Mouse (Mus musculus) midbrain, embryonic 11.5 days (tissue): ENCODE measurements around the gene Fdps. TPM values are rescaled to one million over a fixed set of nuclear protein-coding genes. Genes with fewer than 3 reads are reported as not detected.

Source experiments
- ATAC-seq: fragments of 200-750 bp; cut with Nextera tagmentation; 2 replicates; pipeline ENCODE4 v1.8.0; 2017; ENCODE audit warnings: moderate TSS enrichment, moderate library complexity; ENCODE audit not compliant: low FRiP score
- DNase-seq: peaks from one replicate; pipeline ENCODE4 v3.0.0; 2015; ENCODE audit warnings: low spot score; ENCODE audit errors: missing footprints
- H3K27ac ChIP-seq: fragments of 300-500 bp; sonication (generic); 2 replicates; pipeline ENCODE4 v1.5.1; 2014; ENCODE audit warnings: low read depth, low read length
- H3K27me3 ChIP-seq: fragments of 300-500 bp; sonication (generic); 2 replicates; pipeline ENCODE4 v1.6.1; 2014; ENCODE audit warnings: mild to moderate bottlenecking, low read length, moderate library complexity, mixed read lengths; ENCODE audit not compliant: control insufficient read depth, insufficient read depth
- H3K36me3 ChIP-seq: fragments of 300-500 bp; sonication (generic); 2 replicates; pipeline ENCODE4 v1.6.1; 2014; ENCODE audit warnings: mild to moderate bottlenecking, low read length, moderate library complexity, mixed read lengths; ENCODE audit not compliant: control insufficient read depth, insufficient read depth
- H3K4me1 ChIP-seq: fragments of 300-500 bp; sonication (generic); 2 replicates; pipeline ENCODE4 v1.6.1; 2014; ENCODE audit warnings: low read length; ENCODE audit not compliant: control insufficient read depth, insufficient read depth
- H3K4me2 ChIP-seq: fragments of 300-500 bp; sonication (generic); 2 replicates; pipeline ENCODE4 v1.6.1; 2014; ENCODE audit warnings: mild to moderate bottlenecking, moderate library complexity
- H3K4me3 ChIP-seq: fragments of 300-500 bp; sonication (generic); 2 replicates; pipeline ENCODE4 v1.5.1; 2014; ENCODE audit warnings: low read depth, low read length
- H3K9ac ChIP-seq: fragments of 300-500 bp; sonication (generic); 2 replicates; pipeline ENCODE4 v1.6.1; 2014; ENCODE audit warnings: low read length
- H3K9me3 ChIP-seq: fragments of 300-500 bp; sonication (generic); 2 replicates; pipeline ENCODE4 v1.6.1; 2016; ENCODE audit warnings: low read length; ENCODE audit not compliant: control insufficient read depth
- WGBS: fragments of 180-500 bp; shearing (Covaris S2); extraction: QIAGEN DNeasy Blood & Tissue Kit; methylation state at CpG from one replicate; pipeline ENCODE4 v1.1.7; 2014; 5-methylcytosine and 5-hydroxymethylcytosine counted together
- polyA plus RNA-seq: library from polyadenylated mRNA; unstranded; fragments of >200 nt; fragmentation: Nextera tagmentation; extraction: Ambion mirVana; gene quantifications from 2 replicates; pipeline ENCODE4 v1.2.1, GENCODE M21; 2014

Gene Fdps
- 342 TPM in 2 replicates for polyA plus RNA-seq

GRCm38 (mm10) chr3:89101812-89102494, at the start of gene Fdps:
TSS of gene Fdps (minus strand) at chr3:89101959.
- Histone ChIP-seq H3K4me3 (peak within 1 kb of the TSS; percentile 87), H3K9ac (peak within 1 kb of the TSS; percentile 81), H3K27me3 (no peaks in the 10 kb centered on the region), H3K36me3 (peaks cover 5% of the 10 kb centered on the region; the same call in 1 of the 2 replicates), H3K27ac (peak within 1 kb of the TSS; percentile 60), H3K9me3 (no peaks in the 10 kb centered on the region), H3K4me2 (peak within 1 kb of the TSS; percentile 89), H3K4me1 (peaks cover 18% of the 10 kb centered on the region)
- WGBS, result under 1% methylated on average over 26 of the region's 26 CpGs
- peak; percentile 99 for ATAC-seq
- peak; percentile 98 for DNase-seq

- 70% methylated on average over 14 of the region's 14 CpGs for WGBS
- Histone ChIP-seq H3K9ac (no peak overlapping the region), H3K27me3 (peaks cover 5% of the 10 kb centered on the region; the same call in 1 of the 2 replicates), H3K36me3 (no peaks in the 10 kb centered on the region), H3K4me3 (no peak overlapping the region), H3K9me3 (no peaks in the 10 kb centered on the region), H3K4me2 (no peak overlapping the region), H3K27ac (no peak overlapping the region), H3K4me1 (peaks cover 7% of the 10 kb centered on the region)
- DNase-seq (no peak), ATAC-seq (no peak)
These were observed 46.8 kb upstream of the Fdps start for GRCm38 (mm10) chr3:89148567-89148966.

- ATAC-seq, result no peak
- Histone ChIP-seq H3K4me2 (peak overlapping the region; percentile 27), H3K27ac (no peak overlapping the region), H3K27me3 (peaks cover 5% of the 10 kb centered on the region; the same call in 1 of the 2 replicates), H3K4me1 (peaks cover 7% of the 10 kb centered on the region), H3K36me3 (no peaks in the 10 kb centered on the region), H3K9me3 (no peaks in the 10 kb centered on the region), H3K9ac (no peak overlapping the region), H3K4me3 (no peak overlapping the region)
- no peak for DNase-seq
- WGBS, result 11% methylated on average over 15 of the region's 15 CpGs
These were observed 46.2 kb upstream of the Fdps start for GRCm38 (mm10) chr3:89147979-89148311.

GRCm38 (mm10) chr3:89147101-89147978, 45.6 kb upstream of the Fdps start:
- H3K4me3 ChIP-seq, result no peak overlapping the region

GRCm38 (mm10) chr3:89145566-89145965, 43.8 kb upstream of the Fdps start:
- Histone ChIP-seq H3K27ac (no peak overlapping the region), H3K36me3 (no peaks in the 10 kb centered on the region), H3K4me1 (peaks cover 7% of the 10 kb centered on the region), H3K9me3 (no peaks in the 10 kb centered on the region), H3K27me3 (peaks cover 5% of the 10 kb centered on the region; the same call in 1 of the 2 replicates), H3K4me3 (no peak overlapping the region), H3K4me2 (no peak overlapping the region), H3K9ac (no peak overlapping the region)
- DNase-seq, result no peak
- ATAC-seq, result no peak
- 26% methylated on average over 8 of the region's 8 CpGs for WGBS

More at GRCm38 (mm10) chr3:89147101-89147978, 45.6 kb upstream of the Fdps start:
- Histone ChIP-seq H3K36me3 (no peaks in the 10 kb centered on the region), H3K9ac (no peak overlapping the region), H3K4me1 (peaks cover 7% of the 10 kb centered on the region), H3K4me2 (peak overlapping the region; percentile 27), H3K27me3 (peaks cover 5% of the 10 kb centered on the region; the same call in 1 of the 2 replicates), H3K9me3 (no peaks in the 10 kb centered on the region), H3K27ac (no peak overlapping the region)
- ATAC-seq, result 0 out of 2 replicates have a peak, but pooled peaks have one; percentile 27
- 24% methylated on average over 26 of the region's 26 CpGs for WGBS
- no peak for DNase-seq

- ATAC-seq, result no peak
- no peak overlapping the region for H3K4me3 ChIP-seq
- H3K36me3 ChIP-seq, result no peaks in the 10 kb centered on the region
- H3K4me2 ChIP-seq, result no peak overlapping the region
- H3K27ac ChIP-seq, result no peak overlapping the region
- H3K27me3 ChIP-seq, result peaks cover 5% of the 10 kb centered on the region; the same call in 1 of the 2 replicates
- 84% methylated on average over 10 of the region's 10 CpGs for WGBS
- no peak for DNase-seq
- no peak overlapping the region for H3K9ac ChIP-seq
- H3K4me1 ChIP-seq, result peaks cover 7% of the 10 kb centered on the region
- no peaks in the 10 kb centered on the region for H3K9me3 ChIP-seq
These were observed 43.1 kb upstream of the Fdps start for GRCm38 (mm10) chr3:89144821-89145220.

- DNase-seq (no peak), ATAC-seq (no peak)
- no peak overlapping the region for H3K4me2 ChIP-seq
- no peaks in the 10 kb centered on the region for H3K4me1 ChIP-seq
- WGBS, result 50% methylated on average over 9 of the region's 9 CpGs
- no peaks in the 10 kb centered on the region for H3K36me3 ChIP-seq
- no peaks in the 10 kb centered on the region for H3K9me3 ChIP-seq
- H3K9ac ChIP-seq, result no peak overlapping the region
- H3K4me3 ChIP-seq, result no peak overlapping the region
- H3K27ac ChIP-seq, result no peak overlapping the region
- no peaks in the 10 kb centered on the region for H3K27me3 ChIP-seq
These were observed 34.6 kb upstream of the Fdps start for GRCm38 (mm10) chr3:89136365-89136764.

GRCm38 (mm10) chr3:89135958-89136357, 34.2 kb upstream of the Fdps start, which contains the start of gene Pklr:
TSS of gene Pklr (plus strand) at chr3:89136142.
- WGBS, result 63% methylated on average over 3 of the region's 3 CpGs

GRCm38 (mm10) chr3:89133752-89134151, 32.0 kb upstream of the Fdps start:
- Histone ChIP-seq H3K4me1 (no peaks in the 10 kb centered on the region), H3K27me3 (no peaks in the 10 kb centered on the region), H3K27ac (no peak overlapping the region), H3K9me3 (no peaks in the 10 kb centered on the region), H3K9ac (no peak overlapping the region), H3K4me3 (no peak overlapping the region), H3K4me2 (no peak overlapping the region), H3K36me3 (no peaks in the 10 kb centered on the region)
- no peak for DNase-seq
- no peak for ATAC-seq
- WGBS, result 91% methylated on average over 1 of the region's 1 CpGs

More at GRCm38 (mm10) chr3:89135958-89136357, 34.2 kb upstream of the Fdps start, which contains the start of gene Pklr:
- Histone ChIP-seq H3K9me3 (no peaks in the 10 kb centered on the region), H3K4me1 (no peaks in the 10 kb centered on the region), H3K27me3 (no peaks in the 10 kb centered on the region), H3K4me2 (no peak within 1 kb of the TSS), H3K9ac (no peak within 1 kb of the TSS), H3K27ac (no peak within 1 kb of the TSS), H3K4me3 (no peak within 1 kb of the TSS), H3K36me3 (no peaks in the 10 kb centered on the region)
- ATAC-seq (no peak), DNase-seq (no peak)
